Mouse (Mus musculus) heart, embryonic 11.5 days (tissue): Measurements from ENCODE around the gene Klhl3. TPM values are rescaled to one million over a fixed set of nuclear protein-coding genes. Genes with fewer than 3 reads are reported as not detected.

Experiments
- ATAC-seq: fragments of 200-750 bp; cut with Nextera tagmentation; replicated peaks from 2 replicates; pipeline ENCODE4 v1.8.0; 2017; ENCODE audit warnings: moderate library complexity; ENCODE audit not compliant: insufficient number of reproducible peaks, low FRiP score, low TSS enrichment
- H3K27ac ChIP-seq: fragments of 300-500 bp; sonication (generic); 2 replicates; pipeline ENCODE4 v1.5.1; 2014; ENCODE audit warnings: mild to moderate bottlenecking, low read depth, low read length
- H3K27me3 ChIP-seq: fragments of 300-500 bp; sonication (generic); 2 replicates; pipeline ENCODE4 v1.6.1; 2014; ENCODE audit warnings: mild to moderate bottlenecking, low read length, mixed read lengths; ENCODE audit not compliant: control insufficient read depth, insufficient read depth
- H3K36me3 ChIP-seq: fragments of 300-500 bp; sonication (generic); 2 replicates; pipeline ENCODE4 v1.6.1; 2014; ENCODE audit warnings: mild to moderate bottlenecking, low read length, moderate library complexity, mixed read lengths; ENCODE audit not compliant: control insufficient read depth, insufficient read depth
- H3K4me1 ChIP-seq: fragments of 300-500 bp; sonication (generic); 2 replicates; pipeline ENCODE4 v1.6.1; 2014; ENCODE audit warnings: low read length; ENCODE audit not compliant: control insufficient read depth, insufficient read depth
- H3K4me2 ChIP-seq: fragments of 300-500 bp; sonication (generic); 2 replicates; pipeline ENCODE4 v1.6.1; 2014; ENCODE audit warnings: mild to moderate bottlenecking, moderate library complexity
- H3K4me3 ChIP-seq: fragments of 300-500 bp; sonication (generic); 2 replicates; pipeline ENCODE4 v1.5.1; 2014; ENCODE audit warnings: low read depth, low read length
- H3K9ac ChIP-seq: fragments of 300-500 bp; sonication (generic); 2 replicates; pipeline ENCODE4 v1.6.1; 2014; ENCODE audit warnings: mild to moderate bottlenecking, low read depth, low read length, moderate library complexity
- H3K9me3 ChIP-seq: fragments of 300-500 bp; sonication (generic); replicated peaks from 2 replicates; pipeline ENCODE4 v1.6.1; 2016; ENCODE audit warnings: low read length; ENCODE audit not compliant: control insufficient read depth
- WGBS: fragments of 180-500 bp; shearing (Covaris S2); extraction: QIAGEN DNeasy Blood & Tissue Kit; methylation state at CpG from one replicate; pipeline ENCODE4 v1.1.7; 2014; ENCODE audit not compliant: insufficient replicate concordance; 5-methylcytosine and 5-hydroxymethylcytosine counted together
- polyA plus RNA-seq: library from polyadenylated mRNA; unstranded; fragments of >200 nt; fragmentation: Nextera tagmentation; extraction: Ambion mirVana; gene quantifications from 2 replicates; pipeline ENCODE4 v1.2.1, GENCODE M21; 2014

Gene Klhl3
- polyA plus RNA-seq, 1 experiment from 2014 or later: 4.3 TPM

DNA sequence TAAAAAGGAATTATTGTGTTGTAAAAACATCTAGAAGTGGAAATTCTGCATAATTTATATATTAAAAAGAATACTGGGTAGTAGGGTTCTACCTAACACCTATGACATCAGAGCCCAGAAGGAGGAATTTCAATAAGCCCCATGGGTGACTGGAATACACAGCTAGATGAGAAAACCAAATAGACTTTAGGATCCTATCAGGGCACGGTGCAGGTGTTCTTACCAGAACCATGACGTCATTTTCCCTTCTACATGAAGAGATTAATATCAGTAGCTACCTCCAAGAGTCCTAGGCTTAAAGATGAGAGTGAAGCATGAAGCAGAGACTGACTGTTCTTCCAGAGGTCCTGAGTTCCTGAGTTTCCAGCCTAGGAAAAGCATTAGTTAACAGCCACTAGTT is 3.4 kb upstream of the Klhl3 start:
- ATAC-seq: no peak
- Histone ChIP-seq H3K4me3 (no peak overlapping the region), H3K9me3 (no peaks in the 10 kb centered on the region), H3K36me3 (no peaks in the 10 kb centered on the region), H3K4me1 (peaks cover 12% of the 10 kb centered on the region), H3K27me3 (no peaks in the 10 kb centered on the region), H3K9ac (no peak overlapping the region), H3K27ac (no peak overlapping the region), H3K4me2 (no peak overlapping the region)
- WGBS: 73% methylated on average over 2 of the region's 2 CpGs

DNA sequence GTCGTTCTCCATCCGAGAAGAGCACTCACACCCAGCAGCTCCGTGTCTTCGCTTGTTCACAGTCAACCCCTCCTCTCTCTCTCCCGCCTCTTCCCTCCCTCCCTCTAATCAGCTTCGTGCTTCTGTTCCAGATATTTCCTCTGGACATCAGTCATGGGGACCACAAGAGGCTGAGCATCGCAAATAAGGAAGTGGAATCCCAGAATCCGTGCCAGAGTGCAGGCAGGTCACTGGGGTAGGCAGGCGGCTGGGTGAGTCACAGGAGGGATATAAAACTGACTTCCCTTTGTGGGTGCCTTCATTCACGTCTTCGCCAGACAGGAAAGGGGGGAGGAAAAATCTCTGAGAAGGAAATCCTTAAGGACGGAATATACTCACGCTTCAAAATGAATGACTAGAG is 1.8 kb upstream of the Klhl3 start:
- Histone ChIP-seq H3K27me3 (no peaks in the 10 kb centered on the region), H3K27ac (no peak overlapping the region), H3K4me3 (no peak overlapping the region), H3K4me2 (peak overlapping the region; percentile 32; the same call in 1 of the 2 replicates), H3K9ac (no peak overlapping the region), H3K4me1 (peaks cover 12% of the 10 kb centered on the region), H3K9me3 (no peaks in the 10 kb centered on the region), H3K36me3 (no peaks in the 10 kb centered on the region)
- WGBS: 25% methylated on average over 13 of the region's 13 CpGs
- peak; percentile 40; the same call in 1 of the 2 replicates for ATAC-seq

DNA sequence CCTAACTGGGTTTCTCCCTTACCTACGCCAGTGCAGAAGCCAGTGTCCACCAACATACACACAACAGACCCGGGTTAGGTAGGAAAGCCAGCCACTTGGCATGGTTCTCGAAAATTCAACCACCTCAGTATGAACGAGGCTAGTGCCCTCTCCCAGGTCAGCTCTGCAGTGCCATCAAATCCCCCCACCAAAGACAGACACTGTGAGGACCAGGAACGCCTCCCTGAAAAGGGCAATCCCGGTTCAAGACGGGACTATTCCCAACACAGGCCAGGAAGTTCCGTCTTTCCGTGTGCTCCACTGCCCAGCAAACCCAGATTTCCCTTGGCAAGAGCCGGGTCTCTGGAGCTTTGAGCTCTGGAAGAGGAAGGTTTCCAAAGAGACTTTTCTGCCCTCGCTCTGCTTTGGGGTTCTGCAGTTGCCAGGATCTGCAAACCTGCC is 771 bp downstream of the Klhl3 start:
- WGBS: 22% methylated on average over 11 of the region's 11 CpGs
- Histone ChIP-seq H3K9me3 (no peaks in the 10 kb centered on the region), H3K4me3 (peak overlapping the region; percentile 67), H3K9ac (peak overlapping the region; percentile 77), H3K4me2 (peak overlapping the region; percentile 91), H3K27ac (peak overlapping the region; percentile 68; the same call in 1 of the 2 replicates), H3K27me3 (no peaks in the 10 kb centered on the region), H3K4me1 (peaks cover 12% of the 10 kb centered on the region), H3K36me3 (no peaks in the 10 kb centered on the region)
- ATAC-seq: no peak

DNA sequence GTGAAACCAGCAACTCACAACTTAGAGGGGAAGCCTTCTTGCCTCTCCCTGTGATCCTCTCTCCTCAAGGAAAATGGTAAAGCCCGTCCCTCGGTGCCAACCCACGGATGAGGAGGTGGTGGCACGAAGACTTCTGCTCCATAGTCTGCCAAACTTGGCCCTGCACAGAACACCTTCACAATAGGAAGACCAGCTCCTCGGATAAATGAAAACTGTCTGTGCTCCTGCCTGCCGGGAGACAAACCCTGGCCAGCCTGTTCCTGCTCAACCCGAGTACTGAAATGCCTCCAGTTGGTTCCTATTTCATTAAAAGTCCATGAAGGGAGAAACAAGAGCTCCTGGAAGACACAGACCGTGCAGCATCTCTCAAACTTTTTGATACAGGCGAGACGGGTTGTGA is 1.2 kb downstream of the Klhl3 start:
- H3K4me3 ChIP-seq: peak overlapping the region; percentile 67
- 63% methylated on average over 10 of the region's 10 CpGs for WGBS
- no peaks in the 10 kb centered on the region for H3K27me3 ChIP-seq
- no peak for ATAC-seq
- peak overlapping the region; percentile 91 for H3K4me2 ChIP-seq
- H3K9ac ChIP-seq: no peak overlapping the region
- no peak overlapping the region for H3K27ac ChIP-seq
- peaks cover 12% of the 10 kb centered on the region for H3K4me1 ChIP-seq
- no peaks in the 10 kb centered on the region for H3K36me3 ChIP-seq
- H3K9me3 ChIP-seq: no peaks in the 10 kb centered on the region

DNA sequence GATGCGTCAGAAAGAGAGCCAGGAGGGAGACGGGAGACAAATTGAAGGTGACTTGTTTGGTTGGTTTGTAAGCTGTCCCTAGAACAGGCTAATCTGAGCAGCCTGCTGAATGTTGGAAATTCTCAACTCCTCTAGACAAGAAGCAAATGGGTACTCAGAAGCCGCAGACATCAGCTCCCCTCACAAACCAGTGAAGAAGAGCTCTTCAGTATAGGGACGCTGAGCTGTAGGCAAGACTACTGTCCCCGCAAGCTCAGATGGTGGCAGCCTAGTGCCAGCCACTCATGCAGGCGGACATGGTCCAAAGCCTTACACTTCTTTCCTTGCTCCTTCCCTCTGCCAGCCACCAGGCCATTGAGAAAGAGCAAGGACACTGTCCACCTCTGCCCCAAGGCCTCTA is 2.1 kb downstream of the Klhl3 start:
- no peaks in the 10 kb centered on the region for H3K27me3 ChIP-seq
- no peak overlapping the region for H3K4me2 ChIP-seq
- H3K9ac ChIP-seq: no peak overlapping the region
- H3K4me3 ChIP-seq: no peak overlapping the region
- 88% methylated on average over 6 of the region's 6 CpGs for WGBS
- peaks cover 12% of the 10 kb centered on the region for H3K4me1 ChIP-seq
- no peak overlapping the region for H3K27ac ChIP-seq
- H3K9me3 ChIP-seq: no peaks in the 10 kb centered on the region
- H3K36me3 ChIP-seq: no peaks in the 10 kb centered on the region
- ATAC-seq: no peak

DNA sequence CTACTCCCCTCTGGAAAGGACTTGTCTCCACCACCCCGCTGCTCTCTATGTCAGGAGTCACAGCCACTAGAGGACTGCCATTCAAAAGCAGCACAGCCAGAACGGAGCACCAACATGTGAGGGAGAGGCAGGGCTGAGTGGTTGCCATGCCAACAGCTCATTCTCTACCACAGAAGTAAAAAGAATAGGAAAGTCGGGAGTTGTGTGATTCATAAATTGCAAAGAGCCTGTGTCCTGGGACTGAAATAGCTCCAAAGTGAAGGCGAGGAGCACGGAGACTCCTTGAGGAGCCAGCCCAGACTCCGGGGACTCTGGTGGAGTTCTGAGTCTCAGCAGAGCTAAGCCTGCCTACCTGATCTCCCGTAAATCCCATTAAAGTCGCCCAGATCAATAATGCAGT is 22.7 kb downstream of the Klhl3 start:
- ATAC-seq: no peak
- WGBS: 56% methylated on average over 8 of the region's 8 CpGs

DNA sequence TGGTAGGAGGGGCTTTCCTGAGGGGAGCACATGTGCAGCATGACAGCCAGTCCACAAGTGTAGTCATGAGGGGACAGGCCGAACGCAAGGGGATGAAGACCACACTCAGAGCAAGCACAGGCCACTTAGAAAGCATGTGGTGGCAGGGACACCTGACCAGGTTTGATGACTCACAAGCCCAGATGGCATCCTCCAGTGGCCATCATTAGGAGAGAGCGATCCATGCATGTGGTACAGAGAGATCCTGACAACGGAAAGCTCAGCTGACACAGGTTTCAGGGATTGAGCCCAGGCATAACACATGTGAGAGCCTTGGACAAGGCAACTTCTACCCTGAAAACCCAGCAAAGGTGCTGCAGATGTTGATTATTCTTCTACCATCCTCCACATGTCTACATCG is 29.0 kb downstream of the Klhl3 start:
- H3K9ac ChIP-seq: no peak overlapping the region
- ATAC-seq: no peak
- H3K4me1 ChIP-seq: no peaks in the 10 kb centered on the region; the same call in 1 of the 2 replicates
- 83% methylated on average over 5 of the region's 5 CpGs for WGBS
- no peak overlapping the region for H3K27ac ChIP-seq
- H3K9me3 ChIP-seq: no peaks in the 10 kb centered on the region
- no peaks in the 10 kb centered on the region for H3K36me3 ChIP-seq
- H3K4me3 ChIP-seq: no peak overlapping the region
- H3K4me2 ChIP-seq: no peak overlapping the region
- no peaks in the 10 kb centered on the region for H3K27me3 ChIP-seq

More for the DNA sequence above, 22.7 kb downstream of the Klhl3 start:
- Histone ChIP-seq H3K9ac (no peak overlapping the region), H3K4me3 (no peak overlapping the region), H3K4me2 (no peak overlapping the region), H3K36me3 (no peaks in the 10 kb centered on the region), H3K27ac (no peak overlapping the region), H3K9me3 (no peaks in the 10 kb centered on the region), H3K27me3 (no peaks in the 10 kb centered on the region), H3K4me1 (no peaks in the 10 kb centered on the region)

DNA sequence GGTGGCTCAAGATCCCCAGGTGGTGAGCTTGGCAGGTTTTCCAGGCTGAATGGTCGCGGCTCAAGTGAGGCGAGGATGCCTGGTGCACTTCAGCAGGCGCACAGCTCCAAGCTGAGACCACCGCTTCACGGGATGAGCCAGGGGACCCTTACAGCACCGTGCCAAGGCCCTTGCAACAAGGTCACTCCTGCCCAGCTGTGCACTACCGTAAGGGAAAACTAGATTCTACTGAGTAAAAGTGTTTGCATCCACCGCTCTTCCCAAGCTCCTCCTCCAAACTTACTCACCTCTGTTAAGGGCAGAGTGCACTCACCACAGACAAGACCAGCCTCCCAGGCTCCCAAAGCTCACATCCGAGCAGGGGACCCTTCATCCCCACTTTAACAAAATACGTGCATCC is 29.9 kb downstream of the Klhl3 start:
- no peak for ATAC-seq
- no peaks in the 10 kb centered on the region for H3K36me3 ChIP-seq
- no peaks in the 10 kb centered on the region for H3K9me3 ChIP-seq
- H3K27me3 ChIP-seq: no peaks in the 10 kb centered on the region
- H3K9ac ChIP-seq: no peak overlapping the region
- H3K4me1 ChIP-seq: no peaks in the 10 kb centered on the region; the same call in 1 of the 2 replicates
- no peak overlapping the region for H3K4me2 ChIP-seq
- H3K27ac ChIP-seq: no peak overlapping the region
- H3K4me3 ChIP-seq: no peak overlapping the region
- WGBS: 71% methylated on average over 11 of the region's 11 CpGs

DNA sequence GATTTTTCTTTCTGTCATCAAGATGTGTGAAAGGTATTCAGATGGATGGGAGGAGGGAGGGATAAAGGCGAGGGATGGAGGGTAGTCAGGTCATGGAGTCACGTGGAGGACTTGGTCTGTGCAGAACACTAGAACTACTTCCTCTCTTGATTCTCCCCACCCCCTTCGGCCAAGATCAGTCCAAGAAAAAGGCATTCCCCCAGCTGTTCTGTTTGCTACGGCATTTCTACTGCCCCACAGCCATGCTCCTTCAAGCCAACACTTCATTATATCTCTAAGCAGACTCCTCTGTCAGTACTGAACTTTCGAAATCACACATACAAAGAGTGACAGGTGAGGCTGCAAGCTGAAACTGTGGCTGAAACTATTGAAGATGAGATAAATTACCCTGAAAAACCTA is 30.3 kb downstream of the Klhl3 start:
- H3K4me3 ChIP-seq: no peak overlapping the region
- no peak for ATAC-seq
- no peaks in the 10 kb centered on the region for H3K27me3 ChIP-seq
- 60% methylated on average over 5 of the region's 5 CpGs for WGBS
- no peaks in the 10 kb centered on the region for H3K9me3 ChIP-seq
- H3K9ac ChIP-seq: no peak overlapping the region
- no peaks in the 10 kb centered on the region; the same call in 1 of the 2 replicates for H3K4me1 ChIP-seq
- H3K36me3 ChIP-seq: no peaks in the 10 kb centered on the region
- H3K27ac ChIP-seq: no peak overlapping the region
- no peak overlapping the region for H3K4me2 ChIP-seq
